Mouse (Mus musculus): ENCODE results near the gene Palm3.

GRCm38 (mm10) chr8:84079206-84079605, 57.9 kb downstream of the Palm3 start:
- no peak for TF ChIP-seq POLR2A (IDR thresholded peaks at IDR 0.05; ENCODE audit: low read depth, low read length)
- no peak for TF ChIP-seq BHLHE40 (IDR thresholded peaks at IDR 0.05; ENCODE audit: low read depth, low read length)
- no peak for TF ChIP-seq MAX (IDR thresholded peaks at IDR 0.05; ENCODE audit: low read length)
- no peak for TF ChIP-seq MYC (IDR thresholded peaks at IDR 0.05; ENCODE audit: low read depth, low read length)
- TF ChIP-seq NRF1 (IDR thresholded peaks at IDR 0.05; ENCODE audit: low read depth, low read length): no peak
- no peak for TF ChIP-seq MEF2A (IDR thresholded peaks at IDR 0.05; ENCODE audit: borderline replicate concordance, low read depth, low read length)
- TF ChIP-seq ZC3H11A (IDR thresholded peaks at IDR 0.05; ENCODE audit: low read depth, low read length): no peak
